In genomic region chr12:38780006-38780954, GRCm38 (mm10) we compare ENCODE assay signal across 8 mouse cellular contexts. TPM values are rescaled to one million over a fixed set of nuclear protein-coding genes. Genes with fewer than 3 reads are reported as not detected.
DNase-seq lines count a peak whose midpoint lies in the region; ATAC-seq and TF ChIP-seq lines count a peak whose summit lies in the region.

No protein-coding gene starts in this region.

- peak; percentile 28; the same call in 1 of the 2 replicates for TF ChIP-seq CTCF in cerebellum, adult 2 months (IDR thresholded peaks at IDR 0.05; ENCODE audit: borderline replicate concordance, insufficient read depth, low read depth, low read length)

- DNase-seq in NIH3T3 (ENCODE audit: low read depth), result peak; percentile 86
- peak; percentile 83 to 85 for DNase-seq in cerebellum, adult 2 months
- peak; percentile 70 for DNase-seq in heart, postnatal 4 days
- peak; percentile 68 to 70 for DNase-seq in layer of hippocampus, adult 8-10 months (ENCODE audit: low spot score in 2 of 2)
- peak; percentile 19 for DNase-seq in ovary, adult 18-20 months (ENCODE audit: low spot score)
- peak; percentile 32 for DNase-seq in urinary bladder, adult 2 months (ENCODE audit: low spot score)

- peak overlapping the region; percentile 76 for H3K4me2 ChIP-seq in lung, embryonic 16.5 days (ENCODE audit: low read depth, low read length)

- TF ChIP-seq POLR2A in cerebellum, adult 2 months (IDR thresholded peaks at IDR 0.05; ENCODE audit: borderline replicate concordance, insufficient read depth, low read length), result peak; percentile 26; the same call in 1 of the 2 replicates

- peak overlapping the region; percentile 77 for H3K9ac ChIP-seq in lung, embryonic 16.5 days (ENCODE audit: low read length)

- peak; percentile 79 for ATAC-seq in frontal cortex, adult (ENCODE audit: low TSS enrichment)
- peak; percentile 45 for ATAC-seq in lung, embryonic 16.5 days (ENCODE audit: low read depth)

- no peaks in the 10 kb centered on the region for H3K4me1 ChIP-seq in cerebellum, adult 2 months (ENCODE audit: control insufficient read depth, insufficient read depth, low read length)
- H3K4me1 ChIP-seq in lung, embryonic 16.5 days (replicated peaks; ENCODE audit: control insufficient read depth, insufficient read depth, low read length), result no peaks in the 10 kb centered on the region; the same call in 1 of the 2 replicates

- H3K9me3 ChIP-seq in lung, embryonic 16.5 days (ENCODE audit: control insufficient read depth, low read length), result no peaks in the 10 kb centered on the region

- under 1% methylated on average over 33 of the region's 33 CpGs for WGBS in cerebellum, adult 2 months
- WGBS in lung, embryonic 16.5 days, result under 1% methylated on average over 33 of the region's 33 CpGs

- H3K4me3 ChIP-seq in cerebellum, adult 2 months (replicated peaks; ENCODE audit: insufficient read depth, low read depth, low read length), result peak overlapping the region; percentile 95
- peak overlapping the region; percentile 70 for H3K4me3 ChIP-seq in lung, embryonic 16.5 days (ENCODE audit: low read length)

- H3K36me3 ChIP-seq in lung, embryonic 16.5 days (ENCODE audit: control insufficient read depth, insufficient read depth, low read length), result no peaks in the 10 kb centered on the region

- H3K27ac ChIP-seq in cerebellum, adult 2 months (ENCODE audit: insufficient read depth, low read length), result peak overlapping the region; percentile 94
- H3K27ac ChIP-seq in lung, embryonic 16.5 days (ENCODE audit: low read length), result peak overlapping the region; percentile 96

- no peaks in the 10 kb centered on the region for H3K27me3 ChIP-seq in cerebellum, adult 2 months (ENCODE audit: control insufficient read depth, insufficient read depth, low read length)
- H3K27me3 ChIP-seq in lung, embryonic 16.5 days (ENCODE audit: control insufficient read depth, insufficient read depth, low read depth, low read length), result no peaks in the 10 kb centered on the region

RNA-seq across cellular contexts. Expression of gene Etv1, which starts 1.1 kb away (rescaled TPM):
- polyA plus RNA-seq in cerebellum, adult 2 months (2012; rRNA removed), result 134 and 167 TPM in 2 replicates
- total RNA-seq in heart, postnatal 4 days (2021), result 10 to 100 TPM; 19.4 to 19.7 TPM
- 100 to 1,000 TPM in 2 of 4 experiments, 10 to 100 TPM in 2; 85.7 to 115 (median 103) TPM for total RNA-seq in layer of hippocampus, adult 8-10 months (2022)
- 43.6 and 49.2 TPM in 2 replicates for polyA plus RNA-seq in lung, embryonic 16.5 days (2015; fragmentation: Nextera tagmentation; extraction: Ambion mirVana)
- polyA plus RNA-seq in urinary bladder, adult 2 months (2012; rRNA removed), result 3.3 and 4.1 TPM in 2 replicates

Comparison
In these comparisons a context has a peak if more than half of its experiments do, and no peak if none do; other contexts are left out.
1. Peak in every context shown above with its lines: DNase-seq, ATAC-seq, H3K4me3 ChIP-seq and H3K27ac ChIP-seq.
2. DNase-seq: peak in every context shown above with its lines; median percentile 86 in NIH3T3; 84 in cerebellum, adult 2 months; 70 in heart, postnatal 4 days; 69 in layer of hippocampus, adult 8-10 months; 32 in urinary bladder, adult 2 months; 19 in ovary, adult 18-20 months.